Mouse (Mus musculus) cortical plate, adult 2 months (tissue): ENCODE data around the gene Creb1. TPM values are rescaled to one million over a fixed set of nuclear protein-coding genes. Genes with fewer than 3 reads are reported as not detected.

Experiments
- H3K27ac ChIP-seq: fragments of 200-500 bp; 2 replicates; pipeline ENCODE4 v1.5.1; 2012; ENCODE audit warnings: low read length, control low read depth, inconsistent platforms; ENCODE audit not compliant: insufficient read depth
- H3K4me1 ChIP-seq: fragments of 200-500 bp; 2 replicates; pipeline ENCODE4 v1.6.1; 2011; ENCODE audit warnings: low read length; ENCODE audit not compliant: control insufficient read depth, insufficient read depth
- H3K4me3 ChIP-seq: fragments of 200-500 bp; 2 replicates; pipeline ENCODE4 v1.5.1; 2011; ENCODE audit warnings: mild to moderate bottlenecking, low read length, control low read depth; ENCODE audit not compliant: insufficient read depth
- CTCF ChIP-seq: fragments of 200-500 bp; IDR thresholded peaks from 2 replicates; pipeline ENCODE4 v1.5.1; 2011; ENCODE audit warnings: mild to moderate bottlenecking, control low read depth, low read length; ENCODE audit not compliant: insufficient read depth; ENCODE audit errors: extremely low read depth
- POLR2A ChIP-seq: fragments of 200-500 bp; IDR thresholded peaks from 2 replicates; pipeline ENCODE4 v1.6.1; 2011; ENCODE audit warnings: mild to moderate bottlenecking, low read length, control low read depth; ENCODE audit not compliant: insufficient read depth; ENCODE audit errors: extremely low read depth
- polyA plus RNA-seq: library from polyadenylated mRNA; depleted of rRNA; stranded (reverse); fragments of >200 nt; gene quantifications from 2 replicates; pipeline ENCODE4 v1.2.3, GENCODE M21; 2012

Creb1 gene
- polyA plus RNA-seq, 1 experiment = 15.2 TPM

GRCm38 (mm10) chr1:64519345-64519744 is 13.1 kb upstream of the Creb1 start:
- Histone ChIP-seq H3K4me1 (peaks cover 3% of the 10 kb centered on the region; the same call in 1 of the 2 replicates), H3K4me3 (no peak overlapping the region), H3K27ac (no peak overlapping the region)
- TF ChIP-seq POLR2A = no peak
- no peak for TF ChIP-seq CTCF

- peaks cover 3% of the 10 kb centered on the region; the same call in 1 of the 2 replicates for H3K4me1 ChIP-seq
- no peak for TF ChIP-seq CTCF
- no peak for TF ChIP-seq POLR2A
Measured at GRCm38 (mm10) chr1:64519901-64520300, 12.5 kb upstream of the Creb1 start.

GRCm38 (mm10) chr1:64521734-64522133 is 10.7 kb upstream of the Creb1 start:
- TF ChIP-seq CTCF = no peak
- TF ChIP-seq POLR2A = no peak
- Histone ChIP-seq H3K27ac (peak overlapping the region; percentile 65), H3K4me1 (peaks cover 3% of the 10 kb centered on the region; the same call in 1 of the 2 replicates), H3K4me3 (no peak overlapping the region)

More at GRCm38 (mm10) chr1:64519901-64520300, 12.5 kb upstream of the Creb1 start:
- Histone ChIP-seq H3K4me3 (no peak overlapping the region), H3K27ac (no peak overlapping the region)

- peaks cover 3% of the 10 kb centered on the region; the same call in 1 of the 2 replicates for H3K4me1 ChIP-seq
- H3K27ac ChIP-seq = no peak overlapping the region
- no peak for TF ChIP-seq POLR2A
- no peak overlapping the region for H3K4me3 ChIP-seq
Measured at GRCm38 (mm10) chr1:64522637-64523036, 9.8 kb upstream of the Creb1 start.

GRCm38 (mm10) chr1:64523117-64523516 is 9.3 kb upstream of the Creb1 start:
- Histone ChIP-seq H3K27ac (peak overlapping the region; percentile 37; the same call in 1 of the 2 replicates), H3K4me1 (peaks cover 3% of the 10 kb centered on the region; the same call in 1 of the 2 replicates), H3K4me3 (no peak overlapping the region)
- TF ChIP-seq CTCF (no peak), POLR2A (no peak)

GRCm38 (mm10) chr1:64524661-64525060 is 7.8 kb upstream of the Creb1 start:
- TF ChIP-seq CTCF (no peak), POLR2A (no peak)
- Histone ChIP-seq H3K27ac (no peak overlapping the region), H3K4me1 (peaks cover 3% of the 10 kb centered on the region; the same call in 1 of the 2 replicates), H3K4me3 (no peak overlapping the region)

GRCm38 (mm10) chr1:64527626-64528025 is 4.8 kb upstream of the Creb1 start:
- TF ChIP-seq CTCF (no peak), POLR2A (no peak)

GRCm38 (mm10) chr1:64529781-64530315 is 2.6 kb upstream of the Creb1 start:
- Histone ChIP-seq H3K4me3 (no peak overlapping the region), H3K4me1 (peaks cover 4% of the 10 kb centered on the region), H3K27ac (no peak overlapping the region)
- TF ChIP-seq CTCF = no peak
- no peak for TF ChIP-seq POLR2A

More at GRCm38 (mm10) chr1:64527626-64528025, 4.8 kb upstream of the Creb1 start:
- no peak overlapping the region for H3K4me3 ChIP-seq
- no peak overlapping the region for H3K27ac ChIP-seq
- H3K4me1 ChIP-seq = peaks cover 5% of the 10 kb centered on the region

GRCm38 (mm10) chr1:64531548-64531947 is 897 bp upstream of the Creb1 start:
- Histone ChIP-seq H3K4me1 (peaks cover 6% of the 10 kb centered on the region), H3K27ac (peak overlapping the region; percentile 82), H3K4me3 (peak overlapping the region; percentile 89)
- TF ChIP-seq POLR2A (no peak), CTCF (no peak)

- TF ChIP-seq CTCF = no peak
- TF ChIP-seq POLR2A = no peak
- Histone ChIP-seq H3K4me1 (peaks cover 6% of the 10 kb centered on the region), H3K4me3 (peak overlapping the region; percentile 89)
Measured at GRCm38 (mm10) chr1:64532067-64532523, 350 bp upstream of the Creb1 start.

More at GRCm38 (mm10) chr1:64532067-64532523, 350 bp upstream of the Creb1 start:
- H3K27ac ChIP-seq = peak overlapping the region; percentile 82
